Mouse (Mus musculus) kidney, adult 2 months (tissue): ENCODE measurements at regions not wholly inside any gene's neighbourhood (a gene's known extent, or its start where the extent isn't known, plus 50 kb on each side); places are given as distances from the start of the nearest gene placed in this dataset.

ENCODE experiments used
- CTCF ChIP-seq: fragments of 200-500 bp; conservative IDR thresholded peaks from 2 replicates; pipeline ENCODE4 v1.5.1; 2011; ENCODE audit warnings: low read depth, mild to moderate bottlenecking, control low read depth, low read length, moderate library complexity, mixed read lengths; ENCODE audit not compliant: insufficient read depth, insufficient read length
- POLR2A ChIP-seq: fragments of 200-500 bp; IDR thresholded peaks from one replicate; pipeline ENCODE4 v1.6.1; 2011; ENCODE audit warnings: low read depth, low read length, control low read depth

DNA sequence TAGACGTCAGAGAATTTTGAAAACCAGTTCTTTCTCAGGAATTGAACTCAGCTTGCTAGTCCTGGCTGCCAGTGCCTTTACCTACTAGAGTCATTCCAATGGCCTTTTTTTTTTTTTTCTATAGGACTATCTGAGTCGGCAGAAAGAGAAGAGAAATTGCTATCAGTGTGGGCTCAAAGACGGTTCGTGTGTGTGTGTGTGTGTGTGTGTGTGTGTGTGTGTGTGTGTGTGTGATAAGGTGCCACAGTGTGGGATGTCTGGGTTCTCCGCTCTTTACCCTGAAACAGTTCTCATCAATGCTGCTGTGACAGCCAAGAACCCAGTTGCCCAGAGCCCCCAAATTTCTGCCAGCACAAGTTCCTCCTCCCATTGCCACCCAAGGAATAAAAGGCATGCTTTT, 146.1 kb downstream of the Rybp start:
- TF ChIP-seq POLR2A = no peak
- TF ChIP-seq CTCF = no peak
